Mouse (Mus musculus): ENCODE data around the gene Slc17a5.

GRCm38 (mm10) chr9:78595257-78595656, 7.4 kb upstream of the Slc17a5 start:
- TF ChIP-seq CTCF (IDR thresholded peaks at IDR 0.05; ENCODE audit: borderline replicate concordance, extremely low read depth, insufficient read depth, insufficient read length) (no peak), POLR2A (IDR thresholded peaks at IDR 0.05; ENCODE audit: borderline replicate concordance, extremely low read depth, insufficient read depth, insufficient read length, poor library complexity, severe bottlenecking) (no peak)

Data from brain, embryonic 14.5 days (tissue).